Mouse (Mus musculus) olfactory bulb, adult 2 months (tissue): ENCODE results near the gene Nebl. TPM values are rescaled to one million over a fixed set of nuclear protein-coding genes. Genes with fewer than 3 reads are reported as not detected.
A peak's percentile ranks its signal among the peaks of the same experiment; 100 is the strongest.

Source experiments
- H3K27ac ChIP-seq: fragments of 200-500 bp; 2 replicates; pipeline ENCODE4 v1.5.1; 2012; ENCODE audit warnings: low read depth, low read length; ENCODE audit not compliant: insufficient read depth
- H3K4me1 ChIP-seq: fragments of 200-500 bp; 2 replicates; pipeline ENCODE4 v1.6.1; 2012; ENCODE audit warnings: low read length; ENCODE audit not compliant: control insufficient read depth, insufficient read depth
- H3K4me3 ChIP-seq: fragments of 200-500 bp; 2 replicates; pipeline ENCODE4 v1.5.1; 2012; ENCODE audit warnings: mild to moderate bottlenecking, low read depth, low read length, moderate library complexity; ENCODE audit not compliant: insufficient read depth
- CTCF ChIP-seq: fragments of 200-500 bp; IDR thresholded peaks from 2 replicates; pipeline ENCODE4 v1.5.1; 2012; ENCODE audit warnings: low read depth, mild to moderate bottlenecking, low read length, moderate library complexity; ENCODE audit not compliant: insufficient read depth
- POLR2A ChIP-seq: fragments of 200-500 bp; IDR thresholded peaks from 2 replicates; pipeline ENCODE4 v1.6.1; 2012; ENCODE audit warnings: mild to moderate bottlenecking, low read depth, low read length, moderate library complexity; ENCODE audit not compliant: insufficient read depth
- WGBS: fragments of 180-500 bp; shearing (Covaris S2); methylation state at CpG from one replicate; pipeline ENCODE4 v1.1.7; 2018; 5-methylcytosine and 5-hydroxymethylcytosine counted together
- polyA plus RNA-seq: library from polyadenylated mRNA; stranded (reverse); fragments of >200 nt; gene quantifications from 2 replicates; pipeline ENCODE4 v1.2.4, GENCODE M21; 2012; ENCODE audit warnings: low replicate concordance; ENCODE audit not compliant: missing spikeins, insufficient read depth, insufficient read length

Gene Nebl
- polyA plus RNA-seq, 1 experiment, result 392 TPM

GRCm38 (mm10) chr2:17453676-17454075, 277.6 kb downstream of the Nebl start:
- Histone ChIP-seq H3K4me1 (no peaks in the 10 kb centered on the region), H3K27ac (peak overlapping the region; percentile 40; the same call in 1 of the 2 replicates), H3K4me3 (no peak overlapping the region)
- no peak for TF ChIP-seq CTCF
- TF ChIP-seq POLR2A, result no peak

- TF ChIP-seq POLR2A (no peak), CTCF (no peak)
- Histone ChIP-seq H3K4me3 (no peak overlapping the region), H3K4me1 (no peaks in the 10 kb centered on the region), H3K27ac (no peak overlapping the region)
Measured at GRCm38 (mm10) chr2:17448341-17448740, 282.9 kb downstream of the Nebl start.

GRCm38 (mm10) chr2:17443581-17443980, 287.7 kb downstream of the Nebl start:
- H3K4me1 ChIP-seq, result no peaks in the 10 kb centered on the region
- no peak overlapping the region for H3K27ac ChIP-seq
- TF ChIP-seq CTCF, result no peak
- H3K4me3 ChIP-seq, result no peak overlapping the region
- WGBS, result 86% methylated on average over 7 of the region's 7 CpGs

- WGBS, result 79% methylated on average over 1 of the region's 1 CpGs
- H3K27ac ChIP-seq, result no peak overlapping the region
- H3K4me1 ChIP-seq, result peaks cover 3% of the 10 kb centered on the region; the same call in 1 of the 2 replicates
- TF ChIP-seq POLR2A (no peak), CTCF (no peak)
- H3K4me3 ChIP-seq, result no peak overlapping the region
Measured at GRCm38 (mm10) chr2:17438317-17438716, 292.9 kb downstream of the Nebl start.

GRCm38 (mm10) chr2:17436739-17437440, 294.4 kb downstream of the Nebl start:
- 65% methylated on average over 10 of the region's 10 CpGs for WGBS
- H3K4me1 ChIP-seq, result peaks cover 3% of the 10 kb centered on the region; the same call in 1 of the 2 replicates
- H3K4me3 ChIP-seq, result no peak overlapping the region
- H3K27ac ChIP-seq, result no peak overlapping the region
- TF ChIP-seq POLR2A (no peak), CTCF (no peak)

- no peak for TF ChIP-seq CTCF
- TF ChIP-seq POLR2A, result no peak
- H3K4me1 ChIP-seq, result peaks cover 3% of the 10 kb centered on the region; the same call in 1 of the 2 replicates
- H3K4me3 ChIP-seq, result no peak overlapping the region
- no peak overlapping the region for H3K27ac ChIP-seq
- WGBS, result 82% methylated on average over 4 of the region's 4 CpGs
Measured at GRCm38 (mm10) chr2:17435217-17435616, 296.0 kb downstream of the Nebl start.

- H3K27ac ChIP-seq, result no peak overlapping the region
- H3K4me1 ChIP-seq, result no peaks in the 10 kb centered on the region
- TF ChIP-seq CTCF (no peak), POLR2A (no peak)
- WGBS, result 79% methylated on average over 4 of the region's 4 CpGs
- H3K4me3 ChIP-seq, result no peak overlapping the region
Measured at GRCm38 (mm10) chr2:17429028-17429427, 302.2 kb downstream of the Nebl start.

- H3K4me1 ChIP-seq, result no peaks in the 10 kb centered on the region
- no peak for TF ChIP-seq CTCF
- TF ChIP-seq POLR2A, result no peak
- no peak overlapping the region for H3K27ac ChIP-seq
- 85% methylated on average over 4 of the region's 4 CpGs for WGBS
- no peak overlapping the region for H3K4me3 ChIP-seq
Measured at GRCm38 (mm10) chr2:17428156-17428555, 303.1 kb downstream of the Nebl start.

- Histone ChIP-seq H3K4me1 (no peaks in the 10 kb centered on the region), H3K27ac (no peak overlapping the region), H3K4me3 (no peak overlapping the region)
- WGBS, result 0% methylated on average over 1 of the region's 1 CpGs
- TF ChIP-seq CTCF (no peak), POLR2A (no peak)
Measured at GRCm38 (mm10) chr2:17422967-17423366, 308.3 kb downstream of the Nebl start.
